Mouse (Mus musculus) brain, embryonic 14.5 days (tissue): Measurements from ENCODE around the gene Actr2. TPM values are rescaled to one million over a fixed set of nuclear protein-coding genes. Genes with fewer than 3 reads are reported as not detected.

Experiments used
- DNase-seq: peaks from one replicate; pipeline ENCODE4 v3.0.0-alpha.2; 2011; ENCODE audit warnings: low read depth
- CTCF ChIP-seq: fragments of 200-500 bp; IDR thresholded peaks from 2 replicates; pipeline ENCODE4 v1.5.1; 2012; ENCODE audit warnings: inconsistent platforms, mild to moderate bottlenecking, moderate library complexity, borderline replicate concordance; ENCODE audit not compliant: insufficient read depth, insufficient read length; ENCODE audit errors: extremely low read depth
- POLR2A ChIP-seq: fragments of 200-500 bp; IDR thresholded peaks from 2 replicates; pipeline ENCODE4 v1.6.1; 2012; ENCODE audit warnings: mild to moderate bottlenecking, inconsistent platforms, borderline replicate concordance; ENCODE audit not compliant: poor library complexity, insufficient read depth, insufficient read length, severe bottlenecking; ENCODE audit errors: extremely low read depth
- polyA plus RNA-seq: library from polyadenylated mRNA; depleted of rRNA; stranded (reverse); fragments of >200 nt; gene quantifications from 2 replicates; pipeline ENCODE4 v1.2.3, GENCODE M21; 2012; rRNA removed

Actr2 gene
- polyA plus RNA-seq, 1 experiment, result 113 TPM

DNA sequence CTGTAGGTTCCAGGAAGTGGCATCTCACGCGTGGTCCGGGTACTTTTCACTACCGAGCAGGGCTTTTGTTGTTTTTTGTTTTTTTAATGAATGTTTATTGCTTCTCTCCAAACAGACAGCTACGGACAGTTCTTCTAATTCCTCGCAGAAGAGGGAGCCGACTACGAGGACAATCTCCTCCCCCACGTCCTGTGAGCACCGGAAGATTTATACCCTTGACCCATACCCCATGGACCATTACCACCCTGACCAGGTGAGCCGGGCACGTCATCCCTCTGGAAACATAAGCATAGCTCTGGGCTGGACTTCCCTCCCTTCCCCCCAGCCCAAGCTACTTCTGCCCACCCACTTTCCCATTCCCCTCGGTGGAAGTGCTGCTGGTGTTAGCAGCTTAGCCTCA lies 94.8 kb downstream of the Actr2 start:
- no peak for DNase-seq
- no peak for TF ChIP-seq POLR2A
- no peak for TF ChIP-seq CTCF

DNA sequence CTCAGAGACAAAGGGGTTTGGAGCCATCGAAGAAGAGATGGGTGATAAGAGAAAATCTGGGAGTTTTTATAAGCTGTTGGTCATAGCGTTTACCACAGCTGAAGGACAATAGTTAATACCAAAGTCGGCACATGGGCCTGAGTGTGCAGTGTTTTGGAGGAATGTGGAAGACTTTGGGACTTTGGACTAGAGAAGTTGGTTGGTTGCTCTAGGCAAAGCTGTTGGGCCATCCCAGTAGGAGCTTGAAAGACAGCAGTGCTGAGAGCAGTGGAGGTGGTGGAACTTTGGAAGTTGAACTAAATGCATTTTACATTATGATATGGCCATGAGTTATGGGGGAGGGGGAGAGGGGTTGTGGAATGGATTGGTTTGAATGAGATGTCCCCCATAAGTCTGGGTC lies 99.3 kb downstream of the Actr2 start:
- TF ChIP-seq POLR2A (no peak), CTCF (no peak)

More for the DNA sequence above, 99.3 kb downstream of the Actr2 start:
- no peak for DNase-seq

Other genes starting within 250 kb of the Actr2 start
- gene Spred2, start 188.5 kb downstream of the Actr2 start, polyA plus RNA-seq, result 15.7 and 22.4 TPM in 2 replicates
- gene Rab1a, start 88.5 kb upstream of the Actr2 start, polyA plus RNA-seq, result 214 TPM in 2 replicates
- 26.3 and 26.5 TPM in 2 replicates for gene Cep68, start 136.5 kb upstream of the Actr2 start, polyA plus RNA-seq
- 19.3 and 43.6 TPM in 2 replicates for gene Slc1a4, start 219.8 kb upstream of the Actr2 start, polyA plus RNA-seq